Mouse (Mus musculus) brain, embryonic 14.5 days (tissue): Measurements from ENCODE around the gene Gh.

Experiments
- CTCF ChIP-seq: fragments of 200-500 bp; IDR thresholded peaks from 2 replicates; pipeline ENCODE4 v1.5.1; 2012; ENCODE audit warnings: inconsistent platforms, mild to moderate bottlenecking, moderate library complexity, borderline replicate concordance; ENCODE audit not compliant: insufficient read depth, insufficient read length; ENCODE audit errors: extremely low read depth
- POLR2A ChIP-seq: fragments of 200-500 bp; IDR thresholded peaks from 2 replicates; pipeline ENCODE4 v1.6.1; 2012; ENCODE audit warnings: mild to moderate bottlenecking, inconsistent platforms, borderline replicate concordance; ENCODE audit not compliant: poor library complexity, insufficient read depth, insufficient read length, severe bottlenecking; ENCODE audit errors: extremely low read depth

DNA sequence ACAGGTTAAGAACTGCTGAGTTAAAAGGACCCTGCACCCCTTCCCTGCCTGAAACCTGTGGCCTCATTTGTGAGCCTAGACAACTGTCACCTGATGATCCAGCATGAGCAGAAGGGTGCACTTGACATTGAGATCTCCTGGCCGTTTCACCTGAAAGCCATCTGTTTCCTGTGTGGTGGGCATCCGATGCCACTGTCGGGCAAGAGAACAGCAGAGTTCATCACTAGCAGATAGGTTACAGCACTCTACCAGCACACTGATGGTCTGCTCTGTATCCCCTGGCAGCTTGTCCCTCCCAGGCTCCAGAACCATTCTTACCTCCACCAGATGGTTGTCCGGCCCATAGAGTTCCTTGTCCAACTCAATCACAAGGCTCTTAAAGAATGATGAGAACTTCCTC, 36.1 kb downstream of the Gh start:
- TF ChIP-seq POLR2A (no peak), CTCF (no peak)
